In genomic region chr7:142373641-142374412, GRCm38 (mm10) we compare ENCODE assay signal across 8 mouse cellular contexts. TPM values are rescaled to one million over a fixed set of nuclear protein-coding genes. Genes with fewer than 3 reads are reported as not detected.
A peak's percentile ranks its signal among the peaks of the same experiment; 100 is the strongest.
DNase-seq lines count a peak whose midpoint lies in the region; ATAC-seq and TF ChIP-seq lines count a peak whose summit lies in the region.

Ifitm10 (minus strand) TSS chr7:142373753.

- 0 out of 2 replicates have a peak, but pooled peaks cover 3% of the 10 kb centered on the region for H3K4me1 ChIP-seq in lung, postnatal 0 days (ENCODE audit: insufficient read depth, low read depth, low read length)
- peaks cover 19% of the 10 kb centered on the region for H3K4me1 ChIP-seq in kidney, embryonic 16.5 days (ENCODE audit: insufficient read depth, low read length)
- peaks cover 12% of the 10 kb centered on the region for H3K4me1 ChIP-seq in midbrain, embryonic 13.5 days (replicated peaks)

- DNase-seq in cerebellum, postnatal 14 days, result peak; percentile 25 to 37
- DNase-seq in cerebellum, adult 8-10 months, result no peak
- no peak for DNase-seq in lung, postnatal 0 days (ENCODE audit: low spot score)
- no peak for DNase-seq in lung, postnatal 4 days
- no peak for DNase-seq in testis, postnatal 10 days (ENCODE audit: low spot score)
- DNase-seq in retina, postnatal 1 day, result no peak

- H3K9me3 ChIP-seq in lung, postnatal 0 days (ENCODE audit: low read length), result no peaks in the 10 kb centered on the region
- H3K9me3 ChIP-seq in kidney, embryonic 16.5 days (ENCODE audit: low read length), result no peaks in the 10 kb centered on the region
- H3K9me3 ChIP-seq in midbrain, embryonic 13.5 days, result no peaks in the 10 kb centered on the region

- peaks cover 13% of the 10 kb centered on the region for H3K27me3 ChIP-seq in lung, postnatal 0 days (replicated peaks; ENCODE audit: insufficient read depth, low read length)
- peaks cover 15% of the 10 kb centered on the region for H3K27me3 ChIP-seq in kidney, embryonic 16.5 days (ENCODE audit: insufficient read depth, low read length)
- peaks cover 52% of the 10 kb centered on the region for H3K27me3 ChIP-seq in midbrain, embryonic 13.5 days

- ATAC-seq in lung, postnatal 0 days, result no peak
- ATAC-seq in kidney, embryonic 16.5 days (ENCODE audit: low FRiP score, low TSS enrichment), result no peak
- ATAC-seq in midbrain, embryonic 13.5 days, result no peak

- TF ChIP-seq EP300 in lung, postnatal 0 days (IDR thresholded peaks at IDR 0.05), result no peak

- peak within 1 kb of the TSS; percentile 38; the same call in 1 of the 2 replicates for H3K4me3 ChIP-seq in lung, postnatal 0 days (ENCODE audit: low read depth, low read length)
- no peak within 1 kb of the TSS for H3K4me3 ChIP-seq in kidney, embryonic 16.5 days (ENCODE audit: low read length)
- H3K4me3 ChIP-seq in midbrain, embryonic 13.5 days (replicated peaks), result no peak within 1 kb of the TSS

- peaks cover 19% of the 10 kb centered on the region; the same call in 1 of the 2 replicates for H3K36me3 ChIP-seq in lung, postnatal 0 days (ENCODE audit: insufficient read depth, low read length)
- H3K36me3 ChIP-seq in kidney, embryonic 16.5 days (ENCODE audit: insufficient read depth, low read length), result peaks cover 33% of the 10 kb centered on the region
- peaks cover 46% of the 10 kb centered on the region for H3K36me3 ChIP-seq in midbrain, embryonic 13.5 days

- no peak within 1 kb of the TSS for H3K9ac ChIP-seq in lung, postnatal 0 days (replicated peaks; ENCODE audit: low read depth)
- H3K9ac ChIP-seq in kidney, embryonic 16.5 days (replicated peaks; ENCODE audit: low read length), result no peak within 1 kb of the TSS
- no peak within 1 kb of the TSS for H3K9ac ChIP-seq in midbrain, embryonic 13.5 days (replicated peaks)

- H3K27ac ChIP-seq in lung, postnatal 0 days (ENCODE audit: low read length), result no peak within 1 kb of the TSS
- H3K27ac ChIP-seq in kidney, embryonic 16.5 days (ENCODE audit: low read length), result no peak within 1 kb of the TSS
- no peak within 1 kb of the TSS for H3K27ac ChIP-seq in midbrain, embryonic 13.5 days

- 52% methylated on average over 8 of the region's 8 CpGs for WGBS in lung, postnatal 0 days
- WGBS in kidney, embryonic 16.5 days, result 62% methylated on average over 8 of the region's 8 CpGs
- WGBS in midbrain, embryonic 13.5 days, result 72% methylated on average over 8 of the region's 8 CpGs

- no peak for TF ChIP-seq CTCF in lung, postnatal 0 days (IDR thresholded peaks at IDR 0.05)

- H3K4me2 ChIP-seq in lung, postnatal 0 days (replicated peaks; ENCODE audit: low read depth, low read length), result peak within 1 kb of the TSS; percentile 77; the same call in 1 of the 2 replicates
- H3K4me2 ChIP-seq in kidney, embryonic 16.5 days (replicated peaks; ENCODE audit: low read depth, low read length), result peak within 1 kb of the TSS; percentile 92; the same call in 1 of the 2 replicates
- H3K4me2 ChIP-seq in midbrain, embryonic 13.5 days (replicated peaks), result peak within 1 kb of the TSS; percentile 64; the same call in 1 of the 2 replicates

RNA-seq across cellular contexts. Expression of gene Ifitm10, which starts in this region (rescaled TPM):
- 15.0 and 15.5 TPM in 2 replicates for polyA plus RNA-seq in lung, postnatal 0 days (2015; fragmentation: Nextera tagmentation; extraction: Ambion mirVana)
- 1.8 and 2.5 TPM in 2 replicates for polyA plus RNA-seq in kidney, embryonic 16.5 days (2015; fragmentation: Nextera tagmentation; extraction: Ambion mirVana)
- polyA plus RNA-seq in midbrain, embryonic 13.5 days (2015; fragmentation: Nextera tagmentation; extraction: Ambion mirVana), result 1.9 and 2.3 TPM in 2 replicates

Comparison
In these comparisons a context has a peak if more than half of its experiments do, and no peak if none do; other contexts are left out.
1. DNase-seq: peak in cerebellum, postnatal 14 days (2 of 2); none in cerebellum, adult 8-10 months (single experiment), lung, postnatal 0 days (single experiment), lung, postnatal 4 days (0 of 2), testis, postnatal 10 days (single experiment) and retina, postnatal 1 day (single experiment).
2. Peak in every context shown above with its lines, with median percentiles within 50 percentile points of each other: H3K4me2 ChIP-seq.